Mouse (Mus musculus) neural tube, embryonic 11.5 days (tissue): ENCODE data around the gene Hoxa9. TPM values are rescaled to one million over a fixed set of nuclear protein-coding genes. Genes with fewer than 3 reads are reported as not detected.

ENCODE experiments used
- ATAC-seq: fragments of 200-750 bp; cut with Nextera tagmentation; 2 replicates; pipeline ENCODE4 v1.8.0; 2017; ENCODE audit warnings: moderate number of reproducible peaks, mild to moderate bottlenecking, moderate TSS enrichment, moderate library complexity; ENCODE audit not compliant: insufficient read depth, low FRiP score, low TSS enrichment
- DNase-seq: peaks from one replicate; pipeline ENCODE4 v3.0.0-alpha.2; 2015; ENCODE audit warnings: low spot score
- H3K27ac ChIP-seq: fragments of 300-500 bp; sonication (generic); 2 replicates; pipeline ENCODE4 v1.5.1; 2014; ENCODE audit warnings: low read depth, mild to moderate bottlenecking, low read length
- H3K27me3 ChIP-seq: fragments of 300-500 bp; sonication (generic); 2 replicates; pipeline ENCODE4 v1.6.1; 2014; ENCODE audit warnings: mild to moderate bottlenecking, low read length, mixed read lengths; ENCODE audit not compliant: control insufficient read depth, insufficient read depth
- H3K36me3 ChIP-seq: fragments of 300-500 bp; sonication (generic); 2 replicates; pipeline ENCODE4 v1.6.1; 2014; ENCODE audit warnings: mild to moderate bottlenecking, low read length, moderate library complexity, mixed read lengths; ENCODE audit not compliant: control insufficient read depth, insufficient read depth
- H3K4me1 ChIP-seq: fragments of 300-500 bp; sonication (generic); 2 replicates; pipeline ENCODE4 v1.6.1; 2014; ENCODE audit warnings: low read length, mixed read lengths; ENCODE audit not compliant: control insufficient read depth, insufficient read depth
- H3K4me2 ChIP-seq: fragments of 300-500 bp; sonication (generic); 2 replicates; pipeline ENCODE4 v1.6.1; 2014; ENCODE audit warnings: low read depth, mild to moderate bottlenecking, moderate library complexity
- H3K4me3 ChIP-seq: fragments of 300-500 bp; sonication (generic); 2 replicates; pipeline ENCODE4 v1.5.1; 2014; ENCODE audit warnings: low read depth, low read length
- H3K9ac ChIP-seq: fragments of 300-500 bp; sonication (generic); 2 replicates; pipeline ENCODE4 v1.6.1; 2014; ENCODE audit warnings: mild to moderate bottlenecking, low read length
- H3K9me3 ChIP-seq: fragments of 300-500 bp; sonication (generic); 2 replicates; pipeline ENCODE4 v1.6.1; 2016; ENCODE audit warnings: low read length; ENCODE audit not compliant: control insufficient read depth
- WGBS: fragments of 180-500 bp; shearing (Covaris S2); extraction: QIAGEN DNeasy Blood & Tissue Kit; methylation state at CpG from one replicate; pipeline ENCODE4 v1.1.7; 2014; 5-methylcytosine and 5-hydroxymethylcytosine counted together
- polyA plus RNA-seq: library from polyadenylated mRNA; unstranded; fragments of >200 nt; fragmentation: Nextera tagmentation; extraction: Ambion mirVana; gene quantifications from 2 replicates; pipeline ENCODE4 v1.2.1, GENCODE M21; 2014

The Hoxa9 gene
- polyA plus RNA-seq, 1 experiment from 2014 or later, result 98.8 TPM

GRCm38 (mm10) chr6:52231885-52232567 is 1.1 kb upstream of the Hoxa9 start:
- ATAC-seq (no peak), DNase-seq (peak; percentile 44)
- Histone ChIP-seq H3K27ac (peak overlapping the region; percentile 91), H3K27me3 (peaks cover 52% of the 10 kb centered on the region), H3K9ac (peak overlapping the region; percentile 94), H3K9me3 (no peaks in the 10 kb centered on the region), H3K36me3 (no peaks in the 10 kb centered on the region), H3K4me1 (peaks cover 2% of the 10 kb centered on the region; the same call in 1 of the 2 replicates), H3K4me3 (peak overlapping the region; percentile 65), H3K4me2 (peak overlapping the region; percentile 57)
- WGBS, result 1% methylated on average over 18 of the region's 18 CpGs

DNA sequence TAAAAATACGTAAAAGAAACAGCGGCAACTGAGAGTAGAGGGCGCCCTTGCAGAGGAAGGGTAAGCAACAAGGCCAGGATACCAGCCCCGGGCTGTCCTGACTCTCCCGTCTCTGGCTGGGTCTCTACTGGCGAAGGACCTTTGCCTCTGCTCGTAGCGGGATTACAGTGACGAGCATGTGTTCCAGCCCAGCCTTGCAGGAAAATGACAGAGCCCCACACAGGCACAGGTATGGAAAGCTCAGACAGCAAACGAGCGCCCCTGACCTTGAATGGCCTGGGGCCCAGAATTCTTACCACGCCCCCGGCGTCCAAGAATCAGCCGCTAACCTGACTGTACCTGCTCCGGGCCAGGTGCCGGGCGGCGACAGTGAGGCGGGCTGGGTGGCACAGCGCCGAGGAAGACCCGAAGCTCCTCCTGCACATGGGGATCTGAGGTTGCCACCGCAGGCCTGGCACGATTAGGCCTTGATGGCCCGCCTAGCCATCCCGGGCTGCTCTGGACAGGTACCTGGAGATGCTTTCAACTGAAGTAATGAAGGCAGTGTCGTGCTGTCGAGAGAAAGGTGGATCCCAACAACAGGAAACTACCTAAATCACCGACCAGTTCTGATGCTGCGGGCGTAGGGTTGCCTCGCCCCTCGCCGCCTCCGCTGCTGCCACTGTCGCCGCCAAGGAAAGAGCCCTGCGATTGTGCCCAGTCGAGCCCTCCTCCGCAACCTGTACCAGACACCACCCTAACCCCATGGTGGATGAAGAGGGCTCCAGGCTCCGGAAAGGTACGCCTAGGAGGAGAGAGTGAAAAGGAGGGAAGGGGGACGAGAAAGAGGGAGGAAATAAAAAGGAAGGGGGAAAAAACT is 1.1 kb downstream of the Hoxa9 start:
- Histone ChIP-seq H3K9me3 (no peaks in the 10 kb centered on the region), H3K4me3 (peak overlapping the region; percentile 59), H3K4me2 (peak overlapping the region; percentile 86), H3K4me1 (peaks cover 2% of the 10 kb centered on the region; the same call in 1 of the 2 replicates), H3K36me3 (no peaks in the 10 kb centered on the region), H3K27me3 (peaks cover 41% of the 10 kb centered on the region), H3K9ac (peak overlapping the region; percentile 94), H3K27ac (peak overlapping the region; percentile 94)
- WGBS, result under 1% methylated on average over 44 of the region's 44 CpGs
- DNase-seq, result no peak
- no peak for ATAC-seq

GRCm38 (mm10) chr6:52228475-52229465 is 2.1 kb downstream of the Hoxa9 start:
- Histone ChIP-seq H3K4me2 (peak overlapping the region; percentile 86), H3K27ac (peak overlapping the region; percentile 94), H3K4me3 (peak overlapping the region; percentile 59), H3K9me3 (no peaks in the 10 kb centered on the region), H3K36me3 (no peaks in the 10 kb centered on the region), H3K27me3 (peaks cover 33% of the 10 kb centered on the region), H3K9ac (peak overlapping the region; percentile 94), H3K4me1 (peaks cover 2% of the 10 kb centered on the region; the same call in 1 of the 2 replicates)
- DNase-seq (peak; percentile 73), ATAC-seq (no peak)
- WGBS, result under 1% methylated on average over 38 of the region's 38 CpGs

- Histone ChIP-seq H3K9me3 (no peaks in the 10 kb centered on the region), H3K9ac (peak overlapping the region; percentile 99), H3K36me3 (no peaks in the 10 kb centered on the region), H3K27ac (peak overlapping the region; percentile 100), H3K4me1 (peaks cover 2% of the 10 kb centered on the region; the same call in 1 of the 2 replicates), H3K4me2 (peak overlapping the region; percentile 99), H3K27me3 (peaks cover 24% of the 10 kb centered on the region), H3K4me3 (peak overlapping the region; percentile 87)
- ATAC-seq (no peak), DNase-seq (no peak)
- 2% methylated on average over 11 of the region's 11 CpGs for WGBS
Measured at GRCm38 (mm10) chr6:52227470-52228222, 3.2 kb downstream of the Hoxa9 start.

DNA sequence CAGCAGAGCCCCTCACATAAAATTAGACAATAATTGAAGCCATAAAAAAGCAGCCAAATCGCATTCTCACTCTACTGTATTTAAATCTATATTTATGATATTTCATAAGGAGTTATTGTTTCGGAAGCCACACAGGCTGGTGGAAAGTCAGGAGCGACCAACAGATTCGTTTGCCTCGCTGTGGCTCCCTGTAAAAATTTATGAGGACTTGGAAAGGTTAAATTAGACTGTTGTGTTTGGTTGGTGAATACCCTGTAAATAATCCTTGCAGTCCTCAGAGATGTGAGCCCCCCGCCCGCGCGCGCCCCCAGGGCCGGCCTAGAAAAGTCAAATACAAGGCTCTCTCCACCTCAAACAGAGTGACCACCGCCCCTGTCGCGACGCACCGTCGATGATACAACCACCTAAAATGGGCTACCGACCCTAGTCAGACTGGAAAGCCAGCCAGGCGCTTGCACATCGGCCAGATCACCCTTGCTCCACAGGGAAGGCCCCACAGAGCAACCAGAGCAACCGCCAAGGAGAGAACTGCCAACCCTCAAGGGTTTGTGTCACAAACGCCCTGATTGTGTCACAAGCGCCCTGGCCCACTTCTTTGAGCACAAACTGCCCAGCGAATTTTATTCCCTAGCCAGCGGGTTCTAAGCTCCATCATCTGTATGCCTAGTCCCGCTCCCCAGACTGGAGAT is 4.2 kb downstream of the Hoxa9 start:
- H3K9ac ChIP-seq, result peak overlapping the region; percentile 99
- H3K27me3 ChIP-seq, result peaks cover 21% of the 10 kb centered on the region; the same call in 1 of the 2 replicates
- no peaks in the 10 kb centered on the region for H3K9me3 ChIP-seq
- peak overlapping the region; percentile 100 for H3K27ac ChIP-seq
- H3K4me3 ChIP-seq, result peak overlapping the region; percentile 87
- 2% methylated on average over 26 of the region's 26 CpGs for WGBS
- H3K36me3 ChIP-seq, result no peaks in the 10 kb centered on the region
- peaks cover 6% of the 10 kb centered on the region for H3K4me1 ChIP-seq
- DNase-seq (no peak), ATAC-seq (no peak)
- H3K4me2 ChIP-seq, result peak overlapping the region; percentile 99

DNA sequence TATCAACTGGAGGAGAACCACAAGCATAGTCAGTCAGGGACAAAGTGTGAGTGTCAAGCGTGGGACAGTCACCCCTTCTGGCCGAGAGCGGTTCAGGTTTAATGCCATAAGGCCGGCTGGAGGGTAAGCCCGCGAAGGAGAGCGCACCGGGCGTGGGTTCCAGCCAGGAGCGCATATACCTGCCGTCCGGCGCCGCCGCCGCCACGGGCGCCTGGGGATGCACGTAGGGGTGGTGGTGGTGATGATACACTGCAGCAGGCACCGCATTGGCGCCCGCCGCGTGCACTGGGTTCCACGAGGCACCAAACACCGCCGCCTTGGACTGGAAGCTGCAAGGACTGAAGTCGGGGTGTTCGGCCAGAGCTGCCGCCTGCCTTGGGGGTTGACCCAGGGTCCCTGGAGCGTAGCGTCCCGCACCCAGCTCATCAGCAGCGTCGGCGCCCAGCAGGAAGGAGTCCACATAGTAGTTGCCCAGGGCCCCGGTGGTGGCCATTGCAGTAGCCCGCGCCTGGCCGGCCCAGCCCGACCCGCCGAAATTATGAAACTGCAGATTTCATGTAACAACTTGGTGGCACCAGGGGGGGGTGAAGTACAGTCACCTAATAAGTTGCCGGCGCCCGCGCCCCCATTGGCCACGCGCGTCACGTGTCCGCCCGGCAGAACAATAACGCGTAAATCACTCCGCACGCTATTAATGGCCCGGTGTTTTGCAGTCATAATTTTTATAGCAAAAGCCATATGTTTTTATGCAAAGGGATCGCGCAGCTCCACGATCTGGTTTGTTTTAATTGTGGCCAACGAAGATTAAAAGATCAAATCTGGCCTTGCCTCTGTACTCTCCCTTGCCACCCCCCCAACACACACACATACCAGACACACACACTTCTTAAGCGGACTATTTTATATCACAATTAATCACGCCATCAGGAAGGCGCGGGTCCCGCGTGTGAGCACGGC is 5.0 kb downstream of the Hoxa9 start:
- peak overlapping the region; percentile 99 for H3K9ac ChIP-seq
- no peaks in the 10 kb centered on the region for H3K9me3 ChIP-seq
- H3K27me3 ChIP-seq, result peaks cover 21% of the 10 kb centered on the region; the same call in 1 of the 2 replicates
- H3K4me1 ChIP-seq, result peaks cover 6% of the 10 kb centered on the region
- H3K4me3 ChIP-seq, result peak overlapping the region; percentile 87
- peak overlapping the region; percentile 100 for H3K27ac ChIP-seq
- peak overlapping the region; percentile 99 for H3K4me2 ChIP-seq
- H3K36me3 ChIP-seq, result no peaks in the 10 kb centered on the region
- ATAC-seq (peak; percentile 29; the same call in 1 of the 2 replicates), DNase-seq (peak; percentile 67)
- WGBS, result 1% methylated on average over 69 of the region's 69 CpGs
